Mouse (Mus musculus) embryonic facial prominence, embryonic 11.5 days (tissue): Measurements from ENCODE around the gene Capzb. TPM values are rescaled to one million over a fixed set of nuclear protein-coding genes. Genes with fewer than 3 reads are reported as not detected.

Experiments
- ATAC-seq: fragments of 200-750 bp; cut with Nextera tagmentation; replicated peaks from 2 replicates; pipeline ENCODE4 v1.8.0; 2017; ENCODE audit warnings: low read depth; ENCODE audit not compliant: insufficient number of reproducible peaks, low FRiP score, low TSS enrichment
- DNase-seq: peaks from one replicate; pipeline ENCODE4 v3.0.0-alpha.2; 2015; ENCODE audit warnings: low spot score
- H3K27ac ChIP-seq: fragments of 300-500 bp; sonication (generic); replicated peaks from 2 replicates; pipeline ENCODE4 v1.5.1; 2014; ENCODE audit warnings: mild to moderate bottlenecking, low read depth, low read length, control low read depth
- H3K27me3 ChIP-seq: fragments of 300-500 bp; sonication (generic); 2 replicates; pipeline ENCODE4 v1.6.1; 2014; ENCODE audit warnings: mild to moderate bottlenecking, low read length, moderate library complexity, mixed read lengths; ENCODE audit not compliant: control insufficient read depth, insufficient read depth
- H3K36me3 ChIP-seq: fragments of 300-500 bp; sonication (generic); replicated peaks from 2 replicates; pipeline ENCODE4 v1.6.1; 2014; ENCODE audit warnings: low read depth, mild to moderate bottlenecking, low read length, moderate library complexity, mixed read lengths; ENCODE audit not compliant: control insufficient read depth, insufficient read depth
- H3K4me1 ChIP-seq: fragments of 300-500 bp; sonication (generic); 2 replicates; pipeline ENCODE4 v1.6.1; 2014; ENCODE audit warnings: low read length, mixed read lengths; ENCODE audit not compliant: control insufficient read depth, insufficient read depth
- H3K4me2 ChIP-seq: fragments of 300-500 bp; sonication (generic); 2 replicates; pipeline ENCODE4 v1.6.1; 2014; ENCODE audit warnings: low read depth, mild to moderate bottlenecking, control low read depth, low read length, moderate library complexity
- H3K4me3 ChIP-seq: fragments of 300-500 bp; sonication (generic); 2 replicates; pipeline ENCODE4 v1.5.1; 2014; ENCODE audit warnings: low read depth, low read length, control low read depth
- H3K9ac ChIP-seq: fragments of 300-500 bp; sonication (generic); replicated peaks from 2 replicates; pipeline ENCODE4 v1.6.1; 2014; ENCODE audit warnings: mild to moderate bottlenecking, control low read depth, low read length
- H3K9me3 ChIP-seq: fragments of 300-500 bp; sonication (generic); replicated peaks from 2 replicates; pipeline ENCODE4 v1.6.1; 2016; ENCODE audit warnings: mild to moderate bottlenecking, low read length, inconsistent platforms, mixed read lengths; ENCODE audit not compliant: control insufficient read depth
- WGBS: fragments of 180-500 bp; shearing (Covaris S2); extraction: QIAGEN DNeasy Blood & Tissue Kit; methylation state at CpG from one replicate; pipeline ENCODE4 v1.1.7; 2014; 5-methylcytosine and 5-hydroxymethylcytosine counted together
- polyA plus RNA-seq: library from polyadenylated mRNA; unstranded; fragments of >200 nt; fragmentation: Nextera tagmentation; extraction: Ambion mirVana; gene quantifications from 2 replicates; pipeline ENCODE4 v1.2.1, GENCODE M21; 2014

Capzb gene
- polyA plus RNA-seq, 1 experiment from 2014 or later: 314 TPM

DNA sequence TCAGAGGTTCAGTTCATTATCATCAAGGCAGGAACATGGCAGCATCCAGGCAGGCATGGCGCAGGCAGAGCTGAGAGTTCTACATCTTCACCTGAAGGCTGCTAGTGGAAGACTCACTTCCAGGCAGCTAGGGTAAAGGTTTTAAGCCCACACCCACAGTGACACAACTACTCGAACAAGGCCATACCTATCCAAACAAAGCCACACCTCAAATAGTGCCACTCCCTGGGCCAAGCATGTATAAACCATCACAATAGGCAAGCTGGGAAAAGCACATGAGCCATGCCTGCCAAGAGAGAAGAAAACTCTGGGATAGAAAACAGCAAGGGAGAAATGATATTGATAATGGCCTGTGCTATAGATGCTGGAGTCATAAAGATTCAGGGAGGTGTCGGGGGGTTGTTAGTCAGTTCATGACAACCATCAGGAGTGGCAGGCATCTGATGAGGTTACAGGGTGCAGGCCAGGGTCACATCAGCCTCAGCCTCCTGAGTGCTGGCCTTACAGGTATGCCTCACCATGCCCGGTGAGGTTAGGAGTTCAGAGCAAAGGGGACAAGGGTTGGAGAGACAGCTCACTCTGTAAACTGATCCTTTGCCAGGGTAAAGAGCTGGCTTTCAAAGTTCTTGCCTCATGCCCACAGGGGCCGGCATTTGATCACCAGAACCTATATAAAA lies 6.8 kb upstream of the Capzb start:
- WGBS: 93% methylated on average over 5 of the region's 5 CpGs
- no peak overlapping the region for H3K9ac ChIP-seq
- no peaks in the 10 kb centered on the region for H3K4me1 ChIP-seq
- no peak overlapping the region for H3K4me2 ChIP-seq
- no peaks in the 10 kb centered on the region for H3K9me3 ChIP-seq
- H3K27me3 ChIP-seq: no peaks in the 10 kb centered on the region
- no peak for ATAC-seq
- H3K27ac ChIP-seq: no peak overlapping the region
- H3K36me3 ChIP-seq: no peaks in the 10 kb centered on the region
- H3K4me3 ChIP-seq: no peak overlapping the region
- DNase-seq: no peak

DNA sequence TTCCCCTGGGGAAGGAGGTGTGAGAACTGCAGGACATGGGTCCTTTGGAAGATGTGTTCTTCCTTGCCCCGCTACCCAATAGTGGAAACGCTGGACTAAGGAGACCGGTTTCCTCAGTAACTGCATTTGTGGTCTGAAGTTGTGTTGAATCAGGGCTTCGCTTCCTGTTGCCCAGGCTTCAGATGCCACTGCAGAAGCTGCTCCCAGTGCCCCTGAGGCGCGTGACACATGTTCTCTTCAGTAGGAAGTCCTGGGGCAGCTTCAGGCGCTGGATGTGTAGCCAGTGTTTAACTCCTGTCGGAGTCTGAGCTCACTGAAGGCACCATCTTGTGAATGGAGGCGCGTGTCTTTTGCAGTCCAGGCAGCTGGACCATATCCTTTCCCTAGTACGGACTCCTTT lies 4.8 kb upstream of the Capzb start:
- Histone ChIP-seq H3K9ac (no peak overlapping the region), H3K9me3 (no peaks in the 10 kb centered on the region), H3K27me3 (no peaks in the 10 kb centered on the region), H3K36me3 (no peaks in the 10 kb centered on the region), H3K4me3 (no peak overlapping the region), H3K27ac (no peak overlapping the region), H3K4me2 (no peak overlapping the region), H3K4me1 (peaks cover 3% of the 10 kb centered on the region; the same call in 1 of the 2 replicates)
- ATAC-seq (no peak), DNase-seq (no peak)
- WGBS: 79% methylated on average over 11 of the region's 11 CpGs

DNA sequence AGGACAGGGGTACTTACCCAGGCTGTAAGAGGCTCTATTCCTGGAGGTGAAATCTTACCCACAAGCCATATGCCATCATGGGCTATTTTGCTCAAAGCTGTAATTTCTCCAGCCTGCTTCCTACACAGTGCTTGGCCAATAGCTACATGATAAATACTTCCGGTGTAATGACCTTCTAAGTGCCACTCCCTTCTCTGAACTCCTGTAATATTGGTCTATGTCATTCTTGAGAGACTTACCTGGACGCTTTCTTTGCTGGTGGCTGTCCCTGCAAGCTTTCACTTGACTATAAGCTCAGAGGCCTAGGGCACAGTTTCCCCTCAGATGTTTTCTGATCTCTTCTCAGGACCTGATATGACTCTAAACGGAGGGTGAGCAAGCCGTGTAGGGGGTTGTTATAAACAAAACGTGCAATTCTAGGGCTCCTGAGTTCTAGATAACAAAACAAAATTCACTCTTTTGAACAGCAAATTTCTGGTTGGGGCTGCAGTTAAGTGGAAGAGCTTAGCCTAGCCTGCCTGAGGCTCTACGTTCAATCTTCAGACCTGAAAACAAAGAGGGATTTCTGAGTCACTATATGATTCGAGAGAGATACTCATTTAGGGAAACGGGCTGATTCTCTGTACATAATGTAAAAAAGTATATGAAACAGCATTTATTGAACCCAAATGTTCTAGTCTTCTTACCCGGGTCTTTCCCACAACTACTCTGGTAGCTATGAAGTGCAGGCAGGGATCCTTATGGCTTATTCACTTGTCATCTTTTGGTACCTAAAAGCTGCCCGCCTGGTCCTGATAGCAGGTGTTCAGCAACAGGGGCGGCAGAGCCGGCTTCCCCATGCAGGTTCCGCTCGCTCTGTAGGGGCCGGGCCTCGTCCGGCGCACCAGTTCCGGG lies 847 bp upstream of the Capzb start:
- WGBS: 20% methylated on average over 19 of the region's 19 CpGs

DNA sequence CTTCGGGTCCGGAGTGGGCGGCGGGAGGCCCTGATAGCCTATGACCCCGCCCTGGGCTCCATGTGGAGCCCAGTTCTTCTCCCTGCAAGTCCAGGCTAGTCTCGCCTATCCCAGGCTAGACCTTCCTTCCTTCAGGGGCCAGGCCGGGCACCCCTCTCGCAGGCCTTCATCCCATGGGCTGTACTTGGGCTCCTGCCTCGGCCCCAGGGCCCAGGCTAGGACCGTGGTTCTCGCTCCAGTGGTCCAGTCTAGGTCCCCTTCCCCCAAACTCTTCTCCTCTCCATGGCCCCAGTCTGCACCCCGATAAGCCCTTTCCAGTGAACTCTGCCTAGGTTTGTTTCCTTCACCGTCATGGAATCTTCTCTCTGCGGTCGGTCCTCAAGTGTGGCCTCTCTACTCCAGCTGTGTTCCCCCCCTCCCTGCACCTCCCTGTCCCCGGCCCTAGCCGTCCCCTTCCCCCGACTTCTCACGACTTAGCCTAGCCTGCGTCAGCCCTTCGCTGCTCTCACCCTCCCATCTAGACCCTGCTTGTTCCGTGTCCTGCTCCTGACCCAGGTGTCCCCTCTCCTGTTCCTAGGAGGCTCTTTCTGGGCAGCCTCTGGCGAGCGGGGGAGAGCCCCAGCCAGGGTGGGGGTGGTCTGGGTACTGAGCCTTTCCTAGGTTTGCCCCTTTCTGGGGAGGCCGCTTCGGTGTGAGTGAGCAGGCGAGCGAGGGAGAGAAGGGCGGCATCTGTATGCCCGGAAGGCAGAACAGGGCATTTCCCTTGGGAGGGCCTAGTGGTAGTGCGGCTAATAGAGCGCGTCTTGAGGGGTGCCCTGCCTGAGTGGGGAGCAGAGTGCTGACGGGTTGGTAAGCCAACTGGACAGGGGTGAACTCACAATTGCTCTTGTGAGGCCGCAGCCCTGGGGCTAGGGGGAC lies 736 bp downstream of the Capzb start:
- Histone ChIP-seq H3K27ac (peak overlapping the region; percentile 80), H3K4me3 (peak overlapping the region; percentile 98), H3K27me3 (no peaks in the 10 kb centered on the region), H3K4me1 (peaks cover 8% of the 10 kb centered on the region), H3K9ac (peak overlapping the region; percentile 94), H3K4me2 (peak overlapping the region; percentile 98), H3K36me3 (no peaks in the 10 kb centered on the region), H3K9me3 (no peaks in the 10 kb centered on the region)
- DNase-seq (peak; percentile 35), ATAC-seq (peak; percentile 31)
- WGBS: 3% methylated on average over 32 of the region's 35 CpGs

More for the DNA sequence above, 847 bp upstream of the Capzb start:
- ATAC-seq (no peak), DNase-seq (no peak)
- no peaks in the 10 kb centered on the region for H3K9me3 ChIP-seq
- peak overlapping the region; percentile 80 for H3K9ac ChIP-seq
- no peaks in the 10 kb centered on the region for H3K27me3 ChIP-seq
- no peaks in the 10 kb centered on the region for H3K36me3 ChIP-seq
- H3K4me1 ChIP-seq: peaks cover 8% of the 10 kb centered on the region
- peak overlapping the region; percentile 79; the same call in 1 of the 2 replicates for H3K27ac ChIP-seq
- peak overlapping the region; percentile 64 for H3K4me2 ChIP-seq
- peak overlapping the region; percentile 98 for H3K4me3 ChIP-seq

DNA sequence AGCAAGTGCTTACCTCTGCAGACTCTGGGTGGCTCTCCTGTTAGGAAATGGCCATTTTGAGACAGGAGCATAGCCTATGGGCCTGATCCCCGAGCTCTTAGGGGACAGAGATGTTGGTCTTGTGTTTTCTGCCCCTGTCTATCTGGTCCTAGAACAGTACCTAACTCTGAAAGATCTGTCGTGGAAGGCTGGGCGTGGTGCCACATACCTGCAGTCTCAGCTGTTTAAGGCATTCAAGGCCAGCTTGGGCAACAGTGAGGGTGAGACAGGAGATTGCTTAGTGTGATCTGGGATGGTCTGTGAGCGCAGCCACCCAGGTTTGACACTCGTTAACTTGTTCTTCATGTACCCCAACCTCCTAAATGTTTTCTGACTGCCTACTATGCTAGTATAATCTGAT lies 2.4 kb downstream of the Capzb start:
- H3K9me3 ChIP-seq: no peaks in the 10 kb centered on the region
- H3K27ac ChIP-seq: no peak overlapping the region
- H3K27me3 ChIP-seq: no peaks in the 10 kb centered on the region
- H3K4me3 ChIP-seq: no peak overlapping the region
- peak overlapping the region; percentile 28; the same call in 1 of the 2 replicates for H3K9ac ChIP-seq
- DNase-seq: no peak
- WGBS: 88% methylated on average over 5 of the region's 5 CpGs
- H3K4me2 ChIP-seq: no peak overlapping the region
- peaks cover 8% of the 10 kb centered on the region for H3K4me1 ChIP-seq
- ATAC-seq: no peak
- no peaks in the 10 kb centered on the region for H3K36me3 ChIP-seq

DNA sequence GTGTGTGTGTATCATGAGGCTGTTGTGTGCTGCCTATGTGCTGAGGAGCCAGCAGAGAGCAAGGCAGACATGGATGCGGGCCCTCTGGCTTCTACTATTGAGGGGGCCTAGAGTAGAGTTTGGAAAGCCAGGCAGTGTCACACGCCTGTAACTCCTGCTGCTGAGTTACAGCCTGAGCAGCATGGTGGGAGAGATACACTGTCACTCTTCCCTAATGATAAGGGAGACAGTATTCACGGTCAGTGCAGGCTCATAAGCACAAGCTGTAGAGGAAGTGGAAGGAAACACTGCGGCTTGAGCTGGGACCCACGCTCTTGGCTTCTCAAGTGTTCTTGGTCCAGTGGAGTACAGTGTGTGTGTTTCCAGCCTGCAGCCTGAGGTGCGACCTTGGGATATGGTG lies 3.8 kb downstream of the Capzb start:
- Histone ChIP-seq H3K4me1 (peaks cover 8% of the 10 kb centered on the region), H3K9me3 (no peaks in the 10 kb centered on the region), H3K27ac (no peak overlapping the region), H3K4me3 (no peak overlapping the region), H3K4me2 (no peak overlapping the region), H3K9ac (no peak overlapping the region; the same call in 1 of the 2 replicates), H3K36me3 (no peaks in the 10 kb centered on the region), H3K27me3 (no peaks in the 10 kb centered on the region)
- 89% methylated on average over 6 of the region's 6 CpGs for WGBS
- ATAC-seq (no peak), DNase-seq (no peak)

DNA sequence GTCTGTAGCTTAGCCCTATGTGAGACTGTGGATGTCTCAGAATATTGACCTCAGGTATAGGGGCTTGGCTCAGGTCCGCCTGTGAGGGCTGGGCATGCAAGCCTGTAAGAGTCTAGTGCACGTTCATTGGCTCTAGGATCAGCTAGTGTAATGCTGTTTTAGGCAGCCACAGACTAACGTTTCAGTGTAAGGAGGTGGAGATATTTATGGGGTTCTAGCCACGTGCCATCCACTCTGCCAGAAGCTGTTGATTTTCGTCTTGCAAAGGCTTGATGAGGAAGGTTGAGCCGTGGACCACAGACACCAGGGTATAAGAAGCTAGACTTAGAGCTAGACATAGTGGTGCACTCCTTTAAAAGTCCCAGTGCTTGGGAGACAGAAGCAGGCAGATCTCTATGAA lies 4.2 kb downstream of the Capzb start:
- H3K9me3 ChIP-seq: no peaks in the 10 kb centered on the region
- no peak overlapping the region for H3K4me3 ChIP-seq
- WGBS: 85% methylated on average over 6 of the region's 6 CpGs
- no peak overlapping the region for H3K27ac ChIP-seq
- no peaks in the 10 kb centered on the region for H3K36me3 ChIP-seq
- no peaks in the 10 kb centered on the region for H3K27me3 ChIP-seq
- DNase-seq: no peak
- ATAC-seq: no peak
- no peak overlapping the region for H3K9ac ChIP-seq
- peaks cover 5% of the 10 kb centered on the region for H3K4me1 ChIP-seq
- H3K4me2 ChIP-seq: no peak overlapping the region
